Mouse (Mus musculus) layer of hippocampus, postnatal 14 days (tissue): Measurements from ENCODE around the gene Fcho1. TPM values are rescaled to one million over a fixed set of nuclear protein-coding genes. Genes with fewer than 3 reads are reported as not detected.
"Not testable (repeated sequence)": the region's sequence is repeated elsewhere in the genome, so short reads cannot be mapped to it uniquely, and the experiment has no call there.

Source experiments
- DNase-seq, 2 experiments: peaks; one replicate each; pipeline ENCODE4 v3.0.0; 2021 to 2022; ENCODE audit warnings: low spot score in 2 of 2, mixed read lengths in 1 of 2
- total RNA-seq, 2 experiments: library from RNA; stranded (reverse); gene quantifications; 2 replicates each; pipeline ENCODE4 v1.2.3; 2021

Fcho1 gene
- total RNA-seq, 2 experiments from 2014 or later: 83.1 to 86.4 TPM

DNA sequence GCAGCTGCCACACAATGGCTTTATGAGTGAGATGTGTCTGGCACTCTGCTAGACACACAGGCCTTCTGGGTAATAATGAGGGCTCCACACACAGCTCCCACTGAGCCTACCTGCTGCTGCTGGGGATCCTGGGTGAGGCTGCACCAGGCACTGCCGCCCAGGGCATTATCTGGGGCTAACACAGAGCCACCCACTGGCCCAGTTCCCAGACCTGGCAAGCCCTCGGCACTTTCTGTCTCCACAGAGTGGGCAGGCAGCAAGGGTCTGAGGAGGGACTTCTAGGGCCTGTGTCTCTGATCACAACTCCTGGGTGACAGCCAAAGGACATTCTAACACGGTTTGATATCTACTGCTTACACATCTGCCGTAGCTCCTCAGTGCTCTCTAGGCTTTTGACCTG is 6.3 kb downstream of the Fcho1 start:
- peak; percentile 69 to 70 for DNase-seq

DNA sequence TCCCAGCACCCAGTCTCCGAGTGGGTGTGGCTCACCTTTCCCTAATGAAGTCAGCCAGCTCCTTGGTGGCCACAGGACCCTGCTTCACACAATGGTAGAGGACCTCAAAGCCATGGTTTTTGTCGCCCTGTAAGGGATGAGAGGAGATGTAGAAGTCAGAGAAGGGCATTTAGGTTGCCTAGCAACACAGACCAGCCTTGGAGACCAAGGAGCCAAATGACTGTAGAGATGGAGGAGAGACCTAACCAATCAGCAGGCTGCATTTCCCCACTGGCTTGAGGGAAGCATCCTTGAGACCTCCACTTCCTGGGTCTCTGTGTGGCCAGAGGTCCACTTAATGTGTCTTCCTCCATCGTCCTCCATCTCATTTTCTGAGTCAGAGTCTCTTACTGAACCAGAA is 7.3 kb downstream of the Fcho1 start:
- DNase-seq: no peak

DNA sequence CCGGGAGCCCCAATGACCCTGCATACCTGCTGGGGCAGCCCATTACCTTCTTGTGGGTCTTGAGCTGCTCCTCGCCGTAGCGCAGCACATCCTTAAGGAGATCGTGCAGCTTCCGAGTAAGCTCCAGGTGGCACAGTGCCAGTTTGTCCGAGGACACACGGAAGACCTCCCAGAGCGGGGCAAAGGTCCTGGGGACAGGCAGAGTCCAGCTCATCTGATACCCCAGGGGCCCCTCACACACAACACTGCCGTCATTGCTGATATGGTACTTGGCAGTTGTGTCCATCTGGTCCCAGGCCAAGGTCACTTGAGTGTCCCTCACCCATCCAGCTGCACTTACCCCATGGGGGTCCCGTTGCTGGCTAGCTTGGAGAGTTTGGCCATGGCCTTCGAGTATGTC is 8.4 kb downstream of the Fcho1 start:
- DNase-seq: no peak

DNA sequence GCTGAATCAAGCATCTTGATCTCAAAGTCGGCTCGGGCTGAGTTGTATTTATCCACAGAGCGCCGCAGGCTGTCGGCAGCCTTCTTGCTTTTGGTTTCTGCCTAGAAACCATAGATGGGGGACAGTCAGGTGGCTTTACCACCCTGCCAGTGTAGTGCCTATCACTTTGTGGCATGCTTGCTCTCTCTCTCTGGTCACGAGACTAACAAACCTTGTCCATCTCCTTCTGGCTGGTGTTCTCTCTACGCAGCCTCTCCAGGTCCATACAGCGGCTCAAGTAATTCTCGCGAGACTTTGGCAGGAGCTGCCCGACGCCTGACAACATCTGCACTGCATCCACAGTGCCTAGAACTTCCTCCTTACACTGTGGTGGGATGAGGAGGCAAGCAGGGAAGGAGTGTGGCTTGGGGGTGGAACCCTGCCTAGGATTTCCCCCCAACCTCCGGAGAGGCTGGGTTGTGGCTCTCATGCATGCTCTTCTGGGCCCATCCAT is 8.9 kb downstream of the Fcho1 start:
- no peak for DNase-seq

DNA sequence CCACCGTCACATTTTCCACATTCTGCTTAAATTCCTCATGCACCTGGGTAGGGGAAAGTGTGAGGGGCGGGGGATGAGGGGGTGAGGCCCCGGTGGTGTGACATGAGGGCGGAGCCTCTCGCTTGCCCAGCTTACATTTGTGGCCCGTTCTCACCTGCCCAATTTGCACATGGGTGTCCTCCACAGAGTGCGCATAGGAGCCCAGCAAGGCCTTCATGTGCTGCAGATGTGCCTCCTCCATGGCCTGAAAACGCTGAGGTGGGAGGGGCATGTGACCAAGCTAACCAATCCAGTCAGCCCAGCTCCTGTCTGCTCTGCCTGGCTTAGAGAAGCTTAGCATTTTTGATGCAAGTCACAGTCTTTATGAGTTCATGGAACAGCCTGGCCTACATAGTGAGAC is 10.0 kb downstream of the Fcho1 start:
- DNase-seq: no peak

GRCm38 (mm10) chr8:71711574-71711973 is 13.9 kb downstream of the Fcho1 start:
- no peak for DNase-seq

GRCm38 (mm10) chr8:71709800-71710446 is 15.6 kb downstream of the Fcho1 start:
- peak; percentile 81 to 87 for DNase-seq

DNA sequence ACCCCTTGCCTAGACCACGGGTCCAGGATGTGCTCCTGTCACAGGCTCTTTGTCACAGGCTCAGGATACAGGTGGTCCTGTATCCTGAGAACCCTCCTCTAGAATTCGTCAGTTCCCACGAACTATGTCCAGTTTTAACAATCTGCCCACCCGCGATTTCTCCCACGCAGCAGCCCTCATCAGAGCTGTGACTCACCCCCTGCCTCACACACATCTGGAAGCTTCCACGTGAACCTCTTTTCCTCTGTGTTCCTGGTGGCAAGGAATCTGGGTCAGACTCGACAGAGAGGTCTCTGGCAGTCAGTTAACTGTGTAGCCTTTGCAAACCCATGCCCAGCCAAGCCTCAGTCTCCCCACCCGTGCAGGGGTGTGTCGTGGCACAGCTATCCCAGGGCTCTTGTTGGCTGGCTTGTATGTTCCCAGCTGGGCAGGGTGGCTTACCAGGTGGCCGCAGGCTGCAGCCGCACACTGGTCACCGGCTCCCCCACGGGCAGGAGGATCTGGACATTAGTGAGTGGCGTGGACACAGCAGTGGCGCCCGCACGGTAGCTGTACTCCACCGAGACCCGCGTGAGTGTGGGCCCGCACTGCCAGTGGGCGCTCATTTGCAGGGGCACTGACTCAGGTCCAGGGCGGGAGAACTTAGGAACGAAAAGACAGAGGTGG is 16.2 kb downstream of the Fcho1 start:
- DNase-seq: no peak

DNA sequence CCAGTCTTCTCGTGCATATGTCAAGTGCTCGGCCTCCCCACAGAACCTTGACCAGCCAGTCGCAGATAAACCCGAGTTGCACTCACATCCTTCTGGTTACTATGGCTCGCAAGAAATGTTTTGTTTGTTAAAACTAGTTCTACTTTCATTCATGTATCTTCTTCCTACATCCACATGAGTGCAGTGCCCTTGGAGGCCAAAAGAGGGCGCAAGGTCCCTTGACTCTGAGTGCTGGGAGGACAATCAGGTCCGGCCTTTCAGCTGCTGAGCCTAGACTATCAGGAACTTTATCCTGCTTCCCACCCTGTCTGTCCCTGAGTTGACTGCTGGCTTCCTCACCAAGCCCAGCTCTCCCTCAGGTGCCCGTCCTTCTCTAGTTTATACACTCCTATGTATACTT is 17.6 kb downstream of the Fcho1 start:
- DNase-seq: no peak

GRCm38 (mm10) chr8:71703400-71703799 is 22.1 kb downstream of the Fcho1 start:
- DNase-seq: not testable (repeated sequence)

DNA sequence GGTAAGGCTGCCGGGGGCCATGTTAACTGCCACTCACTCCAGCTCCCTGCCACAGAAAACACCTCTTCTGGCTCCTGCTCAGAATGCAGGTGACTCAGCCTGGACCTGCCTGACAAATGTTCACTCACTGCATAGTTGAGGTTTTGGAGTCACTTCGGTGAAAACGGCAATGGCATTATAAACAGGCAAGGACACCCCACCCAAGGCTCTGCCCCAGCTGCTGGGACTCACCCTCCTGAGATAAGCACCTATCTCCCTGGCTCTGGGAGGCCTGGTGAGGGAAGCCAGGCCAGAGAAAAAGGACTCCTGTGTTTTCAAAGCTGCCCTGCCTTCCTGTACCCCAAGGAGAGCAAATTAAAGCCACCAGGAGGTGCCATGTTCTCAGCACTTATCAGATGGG is 22.6 kb downstream of the Fcho1 start:
- no peak for DNase-seq

- DNase-seq: no peak
Measured at GRCm38 (mm10) chr8:71702087-71702432, 23.5 kb downstream of the Fcho1 start.

- DNase-seq: no peak
Measured at GRCm38 (mm10) chr8:71701414-71702086, 24.0 kb downstream of the Fcho1 start, which contains the start of gene B3gnt3. Gene B3gnt3, minus strand, starts transcription at chr8:71701789.

GRCm38 (mm10) chr8:71700493-71701269 is 24.8 kb downstream of the Fcho1 start:
- no peak for DNase-seq

DNA sequence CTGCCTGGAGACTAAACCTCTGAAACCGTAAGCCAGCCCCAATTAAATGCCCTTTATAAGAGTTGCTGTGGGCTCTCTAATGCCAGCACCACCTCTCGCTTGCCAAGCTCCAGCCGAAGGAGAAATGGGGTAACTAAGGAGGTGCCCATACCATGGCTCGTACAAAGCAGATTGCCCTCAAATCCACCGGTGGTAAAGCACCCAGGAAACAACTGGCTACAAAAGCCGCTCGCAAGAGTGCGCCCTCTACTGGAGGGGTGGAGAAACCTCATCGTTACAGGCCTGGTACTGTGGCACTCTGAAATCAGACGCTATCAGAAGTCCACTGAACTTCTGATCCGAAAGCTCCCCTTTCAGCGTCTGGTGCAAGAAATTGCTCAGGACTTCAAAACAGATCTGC is 30.1 kb downstream of the Fcho1 start:
- not testable (repeated sequence) for DNase-seq

DNA sequence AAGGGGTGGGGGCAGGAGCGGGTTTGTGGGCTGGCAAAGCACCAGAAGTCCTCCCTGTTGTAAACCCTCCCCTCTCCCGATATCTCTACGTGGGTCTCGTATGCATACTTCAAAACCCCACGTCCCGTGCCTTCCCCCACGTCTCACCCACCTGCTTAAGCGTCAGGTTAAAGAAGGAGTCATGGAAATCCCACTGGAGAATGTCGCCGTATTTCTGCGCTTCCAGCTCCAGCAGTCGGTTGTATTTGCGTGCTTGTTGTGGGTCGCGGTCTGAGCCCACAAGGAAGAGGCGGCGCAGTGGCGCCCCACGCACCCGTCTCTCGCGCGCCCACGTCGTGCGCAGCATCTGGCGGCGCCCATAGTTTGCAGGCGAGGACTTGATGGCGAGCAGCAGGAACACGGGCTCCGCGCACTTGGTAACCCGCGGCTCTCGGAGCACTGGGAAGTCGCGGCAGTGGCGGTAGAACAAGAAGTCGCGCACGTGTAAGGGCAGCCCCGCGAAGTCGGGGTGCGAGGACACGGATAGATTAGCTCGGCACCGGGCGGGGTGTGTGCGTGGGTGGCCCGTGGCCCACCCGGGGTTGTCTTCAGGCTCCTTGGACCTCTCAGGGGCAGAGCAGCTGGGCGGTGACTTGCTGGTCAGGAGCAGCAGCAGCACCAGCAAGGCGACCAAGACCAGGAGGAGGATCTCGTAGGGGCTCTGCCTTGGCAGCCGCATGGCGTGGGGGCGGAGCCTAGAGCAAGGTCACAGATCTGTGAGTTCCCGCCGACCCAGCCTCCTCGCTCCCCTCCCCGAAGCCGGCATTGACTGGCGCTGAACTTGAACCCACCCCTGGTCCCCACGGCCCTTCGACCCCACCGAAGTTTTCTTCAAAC is 32.1 kb downstream of the Fcho1 start:
- DNase-seq: no peak

DNA sequence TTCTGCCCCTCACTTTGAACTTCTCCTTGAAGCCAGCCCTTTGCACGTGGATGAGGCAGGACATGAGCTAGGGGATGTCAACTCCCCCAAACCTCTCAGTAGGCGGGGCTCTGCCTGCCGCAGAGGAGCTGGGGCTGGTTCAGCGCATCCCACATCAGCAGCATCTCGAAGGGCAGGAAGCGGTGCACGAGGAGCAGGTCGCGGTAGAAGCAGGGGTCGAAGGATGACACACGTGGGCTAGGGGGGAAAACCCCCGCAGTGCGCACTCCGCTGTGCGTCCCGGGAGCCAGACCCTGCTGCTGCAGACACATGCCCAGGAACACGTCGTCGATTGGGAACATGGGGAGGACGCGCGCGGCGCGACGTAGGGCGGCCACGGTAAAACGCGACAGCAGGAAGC is 33.0 kb downstream of the Fcho1 start:
- no peak for DNase-seq

DNA sequence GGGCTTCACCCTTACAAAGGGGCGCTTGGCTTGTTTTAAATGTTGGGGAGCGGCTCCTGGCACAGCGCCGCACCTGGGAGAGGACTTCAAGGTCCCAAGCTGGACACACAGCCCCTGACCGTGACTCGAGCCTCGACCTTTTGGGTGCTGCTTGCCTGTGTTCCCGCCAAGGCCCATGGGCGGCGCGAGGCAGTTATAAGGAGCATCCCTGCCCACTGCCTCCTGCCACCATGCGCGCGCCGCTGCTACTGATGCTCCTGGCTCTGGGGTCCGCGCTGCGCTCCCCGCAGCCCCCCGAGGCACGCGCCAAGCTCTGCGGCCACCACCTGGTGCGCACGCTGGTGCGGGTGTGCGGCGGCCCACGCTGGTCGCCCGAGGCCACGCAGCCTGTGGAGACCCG is 36.5 kb downstream of the Fcho1 start, which contains the start of gene Insl3:
TSS of gene Insl3 (plus strand) at position 187 of the 400 bp plus-strand sequence.
- DNase-seq: no peak

DNA sequence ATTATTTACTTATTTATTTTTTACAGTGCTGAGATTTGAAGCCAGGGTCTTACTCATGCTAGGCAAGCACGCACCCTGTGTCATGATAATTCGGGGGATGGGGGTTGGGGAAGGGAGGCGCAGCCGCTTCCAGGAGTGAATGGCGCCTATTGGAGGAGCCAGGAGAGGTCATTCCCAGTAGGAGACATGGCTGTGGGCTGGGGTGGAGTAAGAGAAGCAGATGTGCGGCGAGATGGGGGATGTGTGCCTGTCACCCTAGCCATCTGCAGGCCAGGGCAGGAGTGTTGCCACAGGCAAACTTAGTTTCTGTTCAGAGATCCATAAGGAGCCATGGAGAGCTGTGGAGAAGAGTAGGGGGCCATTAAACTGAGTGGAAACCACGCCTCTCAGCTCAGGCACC is 37.9 kb downstream of the Fcho1 start:
- no peak for DNase-seq

DNA sequence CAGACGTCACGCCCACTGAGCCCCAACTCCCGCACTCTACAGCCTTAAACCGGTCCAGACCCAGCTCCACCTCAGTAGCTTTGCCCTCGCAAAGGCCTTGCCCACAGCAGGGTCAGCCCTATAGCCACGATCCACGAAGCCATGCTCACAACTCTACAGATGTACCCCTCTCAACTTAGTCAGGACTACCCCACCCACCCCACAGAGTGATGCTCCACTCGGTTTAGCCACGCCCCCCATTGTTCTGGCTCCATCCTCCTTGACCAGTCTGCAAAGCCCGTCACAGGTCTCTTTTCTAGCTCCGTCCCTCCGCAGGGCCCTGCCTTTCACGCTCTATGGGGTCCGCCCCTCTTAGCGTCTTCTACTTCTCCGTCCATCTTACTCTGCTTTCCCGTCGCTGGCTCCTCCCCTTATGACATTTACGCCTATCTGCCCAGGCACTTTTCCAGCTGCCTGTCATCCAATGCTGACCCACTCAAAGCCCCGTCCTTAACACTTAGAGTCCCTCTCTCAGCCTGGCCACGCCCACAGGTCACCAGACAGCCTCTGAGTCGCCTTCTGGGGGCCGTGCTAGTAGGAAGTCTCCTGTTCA is 39.3 kb downstream of the Fcho1 start:
- DNase-seq: no peak
